Mouse (Mus musculus) layer of hippocampus, adult 11-12 months (tissue): ENCODE data around the gene Map6.
"Not testable (repeated sequence)": the region's sequence is repeated elsewhere in the genome, so short reads cannot be mapped to it uniquely, and the experiment has no call there.

ENCODE experiments used
- DNase-seq: peaks from one replicate; pipeline ENCODE4 v3.0.0; 2022; ENCODE audit warnings: low spot score

The Map6 gene

DNA sequence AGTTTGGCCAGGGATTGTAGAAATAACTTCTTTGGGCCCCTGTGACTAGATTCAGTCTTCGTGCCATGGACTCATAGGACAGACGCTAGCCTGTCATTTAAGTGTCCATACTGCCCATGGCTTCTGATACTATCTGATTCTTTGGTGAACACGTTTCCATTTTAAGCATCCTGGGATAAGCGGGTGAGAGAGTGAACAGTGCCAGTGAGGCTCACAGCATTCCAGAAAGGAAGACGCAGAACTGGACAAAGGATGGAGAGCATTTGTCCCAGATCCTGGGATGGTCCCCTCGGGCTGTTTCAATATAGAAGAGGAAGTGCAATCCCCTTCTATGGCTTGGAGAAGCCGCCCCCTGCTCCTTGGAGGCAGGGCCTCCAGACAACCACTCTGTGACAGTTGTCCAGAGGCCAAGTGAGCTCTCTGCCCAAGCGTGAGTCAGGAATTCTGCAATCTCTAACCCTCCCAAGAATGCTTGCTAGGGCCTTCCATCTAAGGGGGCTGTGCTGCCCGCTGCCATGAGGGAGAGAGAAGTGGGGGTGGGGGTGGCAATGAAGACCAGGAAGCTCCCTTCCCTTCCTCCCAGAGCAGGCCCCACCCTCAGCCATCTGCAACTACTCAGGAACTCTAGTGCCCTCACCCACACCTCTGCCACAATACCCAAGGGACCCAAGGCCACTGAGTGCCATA lies 89.1 kb downstream of the Map6 start:
- DNase-seq = no peak

GRCm38 (mm10) chr7:99357201-99357600 lies 90.0 kb downstream of the Map6 start:
- DNase-seq = no peak

DNA sequence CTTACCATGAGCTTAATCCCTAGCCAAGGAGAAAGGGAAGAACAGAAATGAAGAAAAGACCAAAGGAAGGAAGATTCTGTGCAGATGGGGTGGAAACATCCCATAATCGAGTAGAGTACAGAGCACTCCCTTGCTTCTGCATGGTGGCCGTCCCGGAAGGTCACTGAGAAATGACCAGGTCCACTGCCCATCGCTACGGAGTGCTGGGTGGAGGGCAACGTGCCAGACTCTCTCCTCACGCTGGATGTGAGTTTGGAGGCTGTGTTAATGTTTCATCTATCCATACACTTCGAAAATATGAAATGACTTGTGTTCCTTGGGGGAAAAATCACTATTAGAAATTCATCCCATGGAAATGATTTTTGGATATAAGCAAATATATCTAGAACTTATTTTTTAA lies 91.1 kb downstream of the Map6 start:
- DNase-seq = no peak

DNA sequence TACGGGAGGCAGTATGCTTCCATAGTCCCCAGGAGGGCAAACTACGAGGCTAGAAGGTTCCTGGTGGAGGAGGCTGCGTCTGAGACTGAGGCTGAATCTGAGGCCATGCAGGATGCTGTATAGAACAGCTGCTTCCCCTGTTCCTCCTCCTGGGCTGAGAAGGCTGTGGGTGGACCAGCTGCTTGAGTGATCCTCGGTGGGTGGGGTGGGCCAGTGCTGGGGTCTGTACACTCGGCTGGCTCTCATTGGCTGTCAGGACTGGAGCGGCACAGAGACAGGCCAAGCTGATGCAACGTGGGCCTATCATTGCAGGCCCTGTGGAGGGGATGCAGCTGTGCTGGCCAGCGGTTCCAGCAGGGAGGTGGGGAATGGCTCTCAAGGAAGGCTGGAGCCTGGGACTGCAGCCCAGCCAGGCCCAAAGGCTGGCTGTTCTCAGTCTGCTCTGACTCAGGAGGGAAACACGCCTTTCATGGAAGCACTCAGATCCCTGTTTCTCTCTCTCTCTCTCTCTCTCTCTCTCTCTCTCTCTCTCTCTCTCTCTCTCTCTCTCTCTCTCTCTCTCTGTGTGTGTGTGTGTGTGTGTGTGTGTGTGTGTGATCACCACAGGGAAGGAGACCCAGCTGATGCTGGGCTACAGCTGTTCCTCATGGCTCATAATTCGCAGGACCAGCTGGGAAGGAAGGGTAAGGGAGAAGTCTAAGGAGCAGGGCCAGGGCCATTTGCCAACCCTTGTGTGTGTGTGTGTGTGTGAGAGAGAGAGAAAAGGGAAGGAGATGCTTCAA lies 93.0 kb downstream of the Map6 start:
- peak; percentile 74 for DNase-seq

GRCm38 (mm10) chr7:99360803-99361414 lies 93.7 kb downstream of the Map6 start:
- DNase-seq = no peak

- DNase-seq = no peak
These were observed 94.9 kb downstream of the Map6 start for GRCm38 (mm10) chr7:99362137-99362536.

DNA sequence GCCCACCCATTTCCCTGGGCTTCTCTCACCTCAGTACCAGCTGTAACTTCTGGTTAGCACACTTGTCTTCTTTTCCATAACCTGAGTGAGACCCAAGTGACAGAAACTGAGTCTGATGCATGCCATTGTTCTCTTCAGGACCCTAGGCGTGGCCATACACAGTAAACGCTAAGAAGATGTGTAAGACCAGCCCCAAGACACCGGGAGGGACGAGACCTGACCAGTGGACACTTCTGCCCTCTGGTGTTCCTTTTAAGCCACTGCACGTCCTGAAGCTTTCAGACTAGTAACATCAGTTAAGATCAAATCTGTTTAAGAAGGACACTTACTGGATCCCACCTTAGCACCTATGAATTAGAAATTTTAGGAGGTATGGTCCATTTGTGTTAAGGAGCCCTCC lies 97.8 kb downstream of the Map6 start:
- DNase-seq = peak; percentile 77

DNA sequence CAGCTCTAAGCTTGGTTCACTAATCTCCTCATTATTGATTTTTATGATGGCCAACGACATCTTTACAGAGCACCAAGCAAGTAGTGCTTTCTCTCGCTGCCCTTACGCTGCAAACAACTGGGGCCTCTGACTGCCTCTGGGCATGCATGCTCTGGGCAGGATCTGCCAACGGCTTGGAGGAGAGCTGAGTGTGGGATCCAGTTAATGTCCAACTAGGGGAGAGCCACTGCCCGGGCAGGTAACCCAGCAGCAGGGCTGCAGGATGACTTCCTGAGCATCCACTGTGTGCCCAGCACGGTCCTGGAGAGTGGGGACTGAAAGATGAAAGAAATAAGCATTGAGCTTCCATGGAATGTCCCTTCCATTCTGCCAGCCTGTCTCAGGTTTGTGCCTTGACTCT lies 99.5 kb downstream of the Map6 start:
- DNase-seq = no peak

GRCm38 (mm10) chr7:99374325-99374724 lies 107.1 kb downstream of the Map6 start:
- DNase-seq = not testable (repeated sequence)

- DNase-seq = peak; percentile 78
These were observed 108.2 kb downstream of the Map6 start for GRCm38 (mm10) chr7:99375455-99375854.

GRCm38 (mm10) chr7:99378870-99379269 lies 111.6 kb downstream of the Map6 start:
- DNase-seq = no peak

- DNase-seq = no peak
These were observed 113.4 kb downstream of the Map6 start for GRCm38 (mm10) chr7:99380491-99381213.

DNA sequence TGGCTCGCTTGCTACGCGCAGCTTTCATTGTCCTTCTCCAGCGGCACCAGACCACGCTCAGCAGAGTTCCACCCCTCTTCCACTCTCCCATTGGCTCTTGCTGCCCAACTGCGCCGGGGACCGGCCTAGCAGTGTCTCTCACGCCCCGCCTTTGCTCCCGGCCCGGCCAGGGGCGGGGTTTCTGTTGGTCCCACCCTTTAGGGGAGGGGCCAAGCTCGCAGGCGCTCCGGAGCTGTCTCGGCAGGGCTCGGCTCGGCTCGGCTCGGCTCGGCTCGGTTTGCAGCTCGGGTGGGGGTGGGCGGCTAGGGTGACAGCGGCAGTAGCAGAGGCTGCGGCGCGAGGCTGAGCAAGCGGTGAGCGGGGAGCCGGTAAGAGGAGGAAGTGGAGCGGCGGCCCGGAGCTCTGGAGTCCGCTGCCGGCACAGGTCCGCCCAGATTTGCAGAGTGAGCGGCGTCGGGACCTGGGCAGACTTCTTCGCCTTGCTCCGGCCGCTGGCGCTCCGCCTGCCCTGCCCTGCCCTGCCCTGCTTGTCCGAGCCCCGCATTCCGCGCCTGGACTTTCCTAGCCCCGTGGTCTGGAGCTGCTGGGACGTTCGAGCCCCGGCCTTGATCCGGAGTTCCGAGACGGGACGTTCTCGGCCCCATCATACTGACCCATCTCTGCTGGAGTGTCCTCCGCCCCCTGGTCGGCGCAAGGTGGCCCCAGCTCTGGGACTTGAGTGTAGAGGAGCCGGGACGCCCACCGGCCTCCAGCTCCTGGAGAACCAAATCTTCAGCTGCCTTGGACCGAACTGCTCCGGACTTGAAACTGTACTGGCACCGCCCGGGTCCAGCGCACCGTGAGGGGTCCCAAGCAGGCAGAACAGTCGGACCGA lies 114.2 kb downstream of the Map6 start, which contains the start of gene Gdpd5:
Gene Gdpd5, plus strand, starts transcription at position 201 of the 874 bp plus-strand sequence.
- peak; percentile 98 for DNase-seq

DNA sequence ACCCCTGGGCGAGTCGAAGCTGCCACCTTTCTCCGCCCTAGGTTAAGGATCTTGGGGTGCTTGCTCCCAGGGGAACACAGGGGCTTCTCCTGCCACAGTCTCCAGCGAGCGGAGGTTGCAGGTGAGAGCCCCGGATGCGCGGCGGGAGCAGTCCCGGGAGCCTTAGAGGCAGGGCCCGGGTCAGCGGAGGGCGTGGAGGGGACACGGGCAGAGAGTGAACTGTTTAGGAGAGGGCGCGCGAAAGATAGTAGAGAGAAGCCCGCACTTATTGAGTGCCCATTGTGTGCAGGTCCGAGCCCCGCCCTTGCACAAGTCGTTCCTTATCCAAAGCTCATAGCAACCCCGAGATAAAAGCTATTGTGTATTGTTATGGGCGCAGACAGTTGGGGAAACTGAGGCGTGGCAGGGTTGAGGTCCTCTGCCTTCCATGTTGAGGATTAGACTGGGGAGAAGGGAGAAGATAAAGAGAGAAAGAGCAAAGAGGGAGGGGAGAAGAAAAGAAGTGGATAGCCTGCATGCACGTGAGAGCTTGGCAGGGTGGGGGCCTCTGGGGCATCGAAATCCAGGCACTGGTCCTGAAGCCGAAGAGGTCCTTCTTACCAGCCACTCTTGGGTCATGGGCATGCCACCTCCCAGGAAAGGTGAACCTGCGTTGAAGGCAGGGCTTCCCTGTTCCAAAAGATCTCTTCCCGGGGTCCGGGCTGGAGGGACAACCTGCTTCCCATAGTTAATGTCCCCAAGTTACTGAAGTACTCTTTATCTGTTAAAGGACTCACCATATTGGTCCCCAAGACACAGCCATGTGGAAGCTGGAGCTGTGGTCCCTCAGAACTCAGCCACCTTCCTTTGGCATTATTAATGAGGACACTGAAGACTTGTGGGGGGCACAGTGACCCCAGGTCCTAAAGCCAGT lies 115.1 kb downstream of the Map6 start:
- DNase-seq = no peak

DNA sequence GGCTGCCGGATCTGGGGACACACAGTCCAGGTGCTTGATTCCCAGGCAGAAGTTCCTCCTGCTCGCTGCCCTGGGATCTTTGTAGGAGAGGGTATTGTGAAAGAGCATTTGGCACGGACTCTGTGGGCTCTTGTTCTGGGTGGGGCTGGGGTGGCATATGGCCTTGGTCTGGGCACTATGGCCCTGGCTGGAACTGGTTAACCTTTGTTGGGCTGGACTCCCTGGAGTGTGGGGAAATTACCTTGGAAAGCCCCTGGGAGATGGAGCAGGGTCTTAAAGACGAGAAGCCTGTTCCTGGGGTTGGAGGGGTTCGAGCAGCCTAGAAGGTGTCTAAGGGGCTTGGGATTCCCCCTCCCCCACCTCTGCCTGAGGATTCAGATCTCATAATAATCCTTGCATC lies 116.0 kb downstream of the Map6 start:
- DNase-seq = no peak

DNA sequence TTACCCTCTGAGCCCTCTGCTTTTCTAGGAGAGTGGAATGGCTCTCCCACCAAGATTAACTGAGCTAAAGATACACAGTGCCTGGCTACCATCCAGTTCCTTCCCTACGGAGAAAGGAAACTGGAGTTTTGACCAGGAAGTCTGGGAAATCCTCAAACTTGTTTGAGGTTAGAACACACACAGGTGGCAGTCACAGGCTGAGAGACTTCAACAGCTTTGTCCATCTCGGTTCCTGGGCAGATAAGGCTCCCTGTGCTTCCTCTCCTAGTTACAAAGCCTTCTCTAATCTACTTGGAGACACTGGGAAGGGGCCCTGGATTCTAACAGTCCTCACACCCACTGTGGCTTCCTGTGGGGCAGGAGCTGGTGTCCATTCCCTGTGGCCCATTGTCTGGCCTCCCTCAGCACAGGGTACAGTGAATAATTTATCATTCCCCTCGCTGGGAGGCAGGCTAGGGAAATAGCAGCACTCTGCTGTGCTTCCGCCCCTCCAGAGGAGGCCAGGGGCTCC lies 116.9 kb downstream of the Map6 start:
- no peak for DNase-seq

GRCm38 (mm10) chr7:99386030-99386429 lies 118.8 kb downstream of the Map6 start:
- no peak for DNase-seq
